ENCODE assay signal across 34 mouse cellular contexts in the genomic region with DNA sequence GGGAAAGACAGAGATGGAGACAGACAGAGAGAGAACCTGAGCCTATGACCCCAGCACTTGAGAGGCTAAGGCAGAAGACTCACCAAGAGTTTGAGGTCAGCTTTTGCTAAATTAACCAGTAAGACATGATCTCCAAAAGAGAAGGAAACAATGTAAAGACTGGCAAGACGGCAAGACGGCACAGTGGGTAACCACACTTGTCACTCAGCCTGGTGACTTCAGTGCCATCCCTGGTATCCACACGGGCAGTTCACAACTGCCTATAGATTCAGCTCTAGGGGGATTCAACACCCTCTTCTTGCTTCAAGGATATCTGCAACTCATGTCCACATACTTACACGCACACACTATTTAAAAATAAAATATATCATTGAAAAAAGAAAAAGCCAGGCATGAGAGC. TPM values are rescaled to one million over a fixed set of nuclear protein-coding genes. Genes with fewer than 3 reads are reported as not detected.
"Had no signal": no experiment of that assay in that cellular context is flagged by ENCODE, and none has a peak within 500 bp of the region (broad histone marks: within the 10 kb centered on the region; RNA-seq: fewer than 3 reads in every experiment).

No protein-coding gene starts in this region.

- H3K4me3 ChIP-seq: heart, embryonic 12.5 days; heart, embryonic 13.5 days; heart, embryonic 15.5 days; hindbrain, embryonic 10.5 days; hindbrain, embryonic 12.5 days; hindbrain, embryonic 13.5 days; hindbrain, embryonic 15.5 days; intestine, embryonic 15.5 days; kidney, embryonic 15.5 days; layer of hippocampus, adult 2 months; left cerebral cortex, adult 2 months had no signal

- ATAC-seq: hindbrain, embryonic 16.5 days; hindbrain, postnatal 0 days; inflammation-experienced regulatory T-cells, adult 6 months; intestine, embryonic 15.5 days; intestine, embryonic 16.5 days; intestine, postnatal 0 days had no signal

- H3K27ac ChIP-seq: heart, embryonic 13.5 days; heart, embryonic 15.5 days; hindbrain, embryonic 10.5 days; hindbrain, embryonic 12.5 days; hindbrain, embryonic 13.5 days; hindbrain, embryonic 14.5 days; hindbrain, embryonic 15.5 days; hindbrain, postnatal 0 days; intestine, embryonic 15.5 days; kidney, embryonic 15.5 days; kidney, postnatal 0 days; left cerebral cortex, adult 2 months had no signal

- H3K9me3 ChIP-seq: heart, embryonic 12.5 days; heart, embryonic 13.5 days; heart, embryonic 15.5 days; hindbrain, embryonic 10.5 days; hindbrain, embryonic 12.5 days; hindbrain, embryonic 13.5 days; hindbrain, embryonic 15.5 days; intestine, embryonic 15.5 days; kidney, embryonic 15.5 days had no signal

- DNase-seq: heart, postnatal 10 days; heart, postnatal 14 days; heart, postnatal 36 days; heart, postnatal 4 days; kidney, adult 11 months; kidney, adult 18-20 months; kidney, adult 2 months; kidney, adult 8-10 months; kidney, adult 9 months; kidney, postnatal 10 days; kidney, postnatal 14 days; kidney, postnatal 25 days; kidney, postnatal 36 days; kidney, postnatal 4 days; layer of hippocampus, adult 9-11 months; layer of hippocampus, postnatal 36 days had no signal

- H3K27me3 ChIP-seq: heart, embryonic 12.5 days; heart, embryonic 13.5 days; heart, embryonic 15.5 days; hindbrain, embryonic 12.5 days; hindbrain, embryonic 13.5 days; hindbrain, embryonic 15.5 days; intestine, embryonic 15.5 days; kidney, embryonic 15.5 days had no signal

- H3K36me3 ChIP-seq: hindbrain, embryonic 15.5 days had no signal

RNA-seq across cellular contexts. Expression of a gene that starts 43.1 kb away (rescaled TPM):
- polyA plus RNA-seq: inflammation-experienced regulatory T-cells, adult 6 months had no signal
